Mouse (Mus musculus): ENCODE measurements around the gene Tgfbr2.

DNA sequence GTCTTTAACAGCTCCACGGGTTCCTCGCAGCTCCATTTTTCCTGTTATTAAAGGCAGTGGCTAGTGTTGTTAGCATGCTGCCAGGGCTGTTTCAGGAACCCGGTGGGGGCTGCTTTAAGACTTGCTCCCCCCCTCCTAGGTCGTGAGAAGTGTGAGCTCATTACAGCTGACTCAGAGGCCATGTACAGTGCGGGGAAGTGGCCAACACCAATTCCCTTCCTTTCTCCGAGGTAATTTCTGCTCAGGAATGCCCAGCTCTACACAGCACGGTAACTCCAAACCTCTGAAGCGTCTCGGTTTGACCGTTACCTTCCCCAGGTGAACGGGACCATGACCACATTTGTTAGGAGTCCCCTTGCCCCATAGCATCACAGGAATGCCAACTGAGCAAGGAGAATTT, 46.8 kb upstream of the Tgfbr2 start:
- TF ChIP-seq TCF12 (IDR thresholded peaks at IDR 0.05; ENCODE audit: insufficient read depth, poor library complexity, severe bottlenecking), result no peak
- no peak for TF ChIP-seq E2F4 (IDR thresholded peaks at IDR 0.05; ENCODE audit: insufficient read depth)
- no peak for TF ChIP-seq POLR2A (IDR thresholded peaks at IDR 0.05; ENCODE audit: insufficient read length, low read depth)
- no peak for TF ChIP-seq MAX (IDR thresholded peaks at IDR 0.05; ENCODE audit: low read depth)
- no peak for TF ChIP-seq POLR2AphosphoS2 (IDR thresholded peaks at IDR 0.05; ENCODE audit: insufficient read length, low read depth)
- no peak for TF ChIP-seq USF1 (IDR thresholded peaks at IDR 0.05; ENCODE audit: low read depth)
- no peak for TF ChIP-seq MYOD1 (IDR thresholded peaks at IDR 0.05; ENCODE audit: control insufficient read depth in 1 of 3, insufficient read length in 2 of 3, low read depth in 2 of 3)
